Mouse (Mus musculus) megakaryocyte progenitor cell, adult 5-6 weeks (primary cell): ENCODE data around the gene Oxnad1. TPM values are rescaled to one million over a fixed set of nuclear protein-coding genes. Genes with fewer than 3 reads are reported as not detected.
"Not testable (repeated sequence)": the region's sequence is repeated elsewhere in the genome, so short reads cannot be mapped to it uniquely, and the experiment has no call there.

Source experiments
- ATAC-seq: replicated peaks from 2 replicates; pipeline ENCODE4 v1.8.0; 2016; ENCODE audit warnings: mild to moderate bottlenecking, moderate TSS enrichment, inconsistent platforms; ENCODE audit not compliant: poor library complexity
- total RNA-seq, 2 experiments: library from RNA; stranded (forward) in 1 of 2; stranded (reverse) in 1 of 2; fragments of 157-497, 149-512 nt in 1 of 2; fragments of 200-1000 nt in 1 of 2; gene quantifications; 2 replicates each; pipeline versions ENCODE4 v1.2.3 to v1.2.4; 2015 to 2017

The Oxnad1 gene
- total RNA-seq, 2 experiments from 2014 or later, result 14.9 to 36.2 TPM

GRCm38 (mm10) chr14:32087584-32088248 lies 2.5 kb downstream of the Oxnad1 start:
- ATAC-seq, result not testable (repeated sequence)

DNA sequence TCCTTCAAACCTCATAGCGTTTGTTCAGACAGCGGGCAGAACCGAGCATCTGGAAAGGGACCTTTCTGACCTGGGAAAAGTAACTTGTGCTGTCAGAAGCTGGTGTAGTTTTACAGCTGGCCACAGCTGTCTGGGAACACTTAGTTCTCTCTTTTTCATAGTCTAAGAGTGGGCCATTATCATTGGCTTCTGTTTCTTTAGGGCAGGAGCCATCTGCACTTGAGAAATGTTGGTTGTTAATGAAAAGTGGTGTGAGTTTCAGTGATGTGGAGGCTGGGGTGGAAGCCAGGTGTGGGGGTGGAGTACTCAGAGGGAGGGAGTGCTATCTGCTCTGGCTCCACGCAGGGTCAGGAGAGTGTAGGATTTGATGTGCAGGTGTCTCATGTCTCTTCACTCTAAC lies 6.0 kb downstream of the Oxnad1 start:
- ATAC-seq, result no peak

DNA sequence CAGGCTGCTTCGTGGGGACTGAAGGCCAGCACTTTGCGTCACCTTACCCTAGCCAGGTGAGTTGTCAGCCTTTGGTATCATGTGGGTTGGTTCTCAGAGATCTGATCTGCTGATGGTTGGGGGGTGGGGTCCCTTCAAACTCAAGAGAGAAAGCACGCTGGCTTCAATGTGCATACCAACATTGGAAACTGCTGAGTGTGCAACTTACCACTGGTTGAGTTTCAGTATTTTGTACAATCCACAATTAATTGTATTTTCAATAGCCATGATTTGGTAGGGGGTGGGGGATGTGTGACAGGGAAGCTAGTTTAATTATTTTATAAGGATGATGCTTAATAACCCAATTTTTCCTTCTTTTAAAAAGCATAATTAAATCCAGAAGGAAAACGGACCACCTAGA lies 6.5 kb downstream of the Oxnad1 start:
- no peak for ATAC-seq

DNA sequence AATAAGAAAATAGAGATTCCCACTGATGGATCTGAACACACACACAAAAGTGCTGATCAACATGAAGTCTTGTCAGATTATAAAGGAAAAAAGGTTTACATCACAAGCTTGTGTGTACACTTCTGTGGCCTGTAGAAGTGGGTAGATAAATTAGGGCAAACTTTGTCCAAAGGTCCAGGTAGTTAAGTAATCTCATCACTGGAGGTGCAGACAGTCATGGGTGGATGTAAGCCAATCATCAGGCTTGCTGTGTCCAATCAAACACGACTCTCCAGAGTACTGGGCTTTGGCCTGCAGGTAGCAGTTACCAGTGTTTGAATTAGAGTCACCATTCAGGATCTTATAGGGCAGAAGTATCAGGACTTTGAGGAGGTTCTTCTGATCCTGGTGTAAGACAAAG lies 7.8 kb downstream of the Oxnad1 start:
- ATAC-seq, result no peak

- ATAC-seq, result peak; percentile 77
Observed at GRCm38 (mm10) chr14:32093500-32094117, 8.4 kb downstream of the Oxnad1 start.

GRCm38 (mm10) chr14:32095646-32096045 lies 10.5 kb downstream of the Oxnad1 start:
- no peak for ATAC-seq

GRCm38 (mm10) chr14:32096740-32097139 lies 11.6 kb downstream of the Oxnad1 start:
- ATAC-seq, result no peak

DNA sequence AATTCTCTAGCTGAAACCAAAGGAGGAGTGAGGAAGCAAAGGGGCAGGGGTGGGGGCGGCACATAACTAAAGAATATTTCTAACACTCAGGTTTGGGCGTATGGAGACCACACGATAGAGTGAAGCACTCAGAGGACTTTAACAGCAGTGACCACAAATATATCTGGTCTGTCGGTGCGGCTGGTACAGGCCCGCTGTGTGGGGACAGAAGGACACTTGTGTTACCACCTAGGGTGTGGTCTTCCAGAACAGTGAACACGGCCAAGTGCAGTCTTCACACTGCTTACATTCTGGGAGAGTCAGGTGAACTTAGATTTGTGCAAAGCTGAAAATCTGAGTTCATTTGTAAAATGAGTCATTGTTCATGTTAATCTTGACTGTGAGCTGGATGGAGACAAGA lies 12.5 kb downstream of the Oxnad1 start:
- no peak for ATAC-seq

GRCm38 (mm10) chr14:32098951-32099350 lies 13.8 kb downstream of the Oxnad1 start:
- ATAC-seq, result no peak

DNA sequence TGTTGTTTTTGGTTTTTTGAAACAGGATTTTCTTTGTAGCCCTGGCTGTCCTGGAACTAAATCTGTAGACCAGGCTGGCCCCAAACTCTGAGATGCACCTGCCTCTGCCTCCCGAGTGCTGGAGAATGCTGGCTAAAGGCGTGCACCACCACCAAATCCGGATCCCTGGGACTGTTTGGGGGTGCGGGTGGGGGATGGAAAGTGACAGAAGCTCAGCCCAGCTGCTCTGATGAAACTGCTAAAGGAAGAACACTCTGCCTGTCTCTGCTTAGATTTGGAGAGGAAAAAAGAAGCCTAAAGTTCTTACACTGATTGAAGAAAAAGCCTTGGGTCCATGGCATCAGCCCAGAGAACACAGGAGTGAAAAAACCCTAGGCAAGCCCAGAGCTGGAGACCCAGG lies 18.4 kb downstream of the Oxnad1 start:
- no peak for ATAC-seq

- no peak for ATAC-seq
Observed at GRCm38 (mm10) chr14:32105663-32106062, 20.5 kb downstream of the Oxnad1 start.

GRCm38 (mm10) chr14:32106911-32107310 lies 21.7 kb downstream of the Oxnad1 start:
- no peak for ATAC-seq

GRCm38 (mm10) chr14:32112124-32112523 lies 26.9 kb downstream of the Oxnad1 start:
- ATAC-seq, result not testable (repeated sequence)

DNA sequence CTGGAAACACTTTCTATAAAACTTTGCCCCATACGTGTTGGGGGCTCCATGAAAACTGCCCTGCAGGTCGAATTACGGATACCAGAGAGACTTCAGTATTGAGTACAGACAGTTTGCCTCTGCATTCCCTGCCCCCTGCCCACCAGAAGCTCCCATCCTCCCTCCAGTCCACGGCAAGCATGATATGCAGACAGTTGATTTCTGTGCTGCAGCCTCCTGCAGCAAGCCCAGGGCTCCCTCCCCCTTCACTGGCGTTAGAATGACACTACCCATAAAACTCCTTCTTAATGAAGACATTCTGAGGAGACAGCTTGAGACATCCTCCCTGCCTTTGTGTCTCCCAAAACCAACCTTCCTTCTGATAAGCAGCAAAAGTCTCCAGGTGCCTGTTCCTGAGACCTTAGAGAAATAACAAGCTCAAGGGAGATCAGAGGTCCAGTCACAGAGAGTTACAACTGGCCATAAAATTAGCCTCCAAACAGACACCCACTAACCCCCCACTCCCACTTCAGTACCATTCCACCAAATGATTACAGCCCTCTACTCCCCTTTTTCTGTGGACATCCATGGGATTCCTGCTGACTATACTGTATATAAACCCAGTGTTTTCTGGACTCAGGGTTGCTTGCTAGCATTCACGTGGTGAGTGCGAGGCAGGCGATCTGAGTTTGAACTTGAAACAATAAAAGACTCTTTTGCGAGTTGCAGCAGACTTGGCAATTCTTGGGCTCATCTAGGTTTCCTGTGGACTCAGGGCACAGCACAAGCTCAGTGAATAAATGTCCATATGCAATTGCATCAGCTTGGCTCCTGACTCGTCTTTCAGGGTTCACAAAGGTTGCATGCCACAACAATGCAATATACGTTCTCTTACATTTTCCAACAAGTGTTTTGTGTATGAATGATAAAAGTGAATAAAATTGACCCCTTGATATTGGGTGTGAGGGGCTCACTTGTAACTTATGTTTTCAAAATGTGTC lies 36.1 kb downstream of the Oxnad1 start:
- ATAC-seq, result no peak

DNA sequence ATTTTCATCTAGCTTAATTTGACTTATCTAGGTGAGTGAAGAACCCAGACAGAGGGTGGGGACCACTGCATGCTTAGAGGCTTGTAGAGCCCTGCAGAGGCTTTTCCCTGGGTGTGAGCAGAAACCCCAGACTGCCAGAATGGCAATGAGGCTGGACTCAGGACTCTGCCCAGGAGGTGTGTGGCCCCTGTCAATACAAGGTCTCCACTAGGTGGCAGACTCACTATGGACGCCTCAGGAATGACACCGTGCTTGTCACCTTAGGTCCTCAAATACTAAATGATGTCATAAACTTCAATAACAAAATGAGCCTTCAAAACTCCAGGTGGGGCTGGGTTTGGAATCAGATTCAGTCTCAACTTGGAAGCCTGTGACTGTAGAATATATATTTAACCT lies 36.7 kb downstream of the Oxnad1 start:
- ATAC-seq, result peak; percentile 99

GRCm38 (mm10) chr14:32124261-32124660 lies 39.1 kb downstream of the Oxnad1 start:
- ATAC-seq, result no peak

- ATAC-seq, result not testable (repeated sequence)
Observed at GRCm38 (mm10) chr14:32125256-32125655, 40.1 kb downstream of the Oxnad1 start.

DNA sequence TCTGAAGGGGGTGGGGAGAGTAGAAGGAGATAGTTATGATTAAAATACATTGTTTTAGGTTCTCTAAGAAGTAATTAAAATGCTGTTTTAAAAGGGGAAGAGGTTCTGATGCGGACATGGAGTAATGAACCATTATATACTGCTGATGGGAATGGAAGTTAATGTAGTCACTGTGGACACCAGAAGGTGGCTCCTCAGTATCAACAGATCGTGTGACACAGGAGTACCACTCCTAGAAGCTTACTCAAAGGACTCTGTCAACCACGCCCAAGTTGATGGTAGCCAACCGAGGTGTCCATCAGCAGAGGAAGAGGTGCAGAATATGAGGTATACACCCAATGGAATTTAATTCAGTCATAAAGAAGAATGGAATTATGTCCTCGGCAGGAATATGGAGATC lies 43.2 kb downstream of the Oxnad1 start:
- ATAC-seq, result peak; percentile 49; the same call in 1 of the 2 replicates

- peak; percentile 83 for ATAC-seq
Observed at GRCm38 (mm10) chr14:32131836-32132235, 46.7 kb downstream of the Oxnad1 start.

DNA sequence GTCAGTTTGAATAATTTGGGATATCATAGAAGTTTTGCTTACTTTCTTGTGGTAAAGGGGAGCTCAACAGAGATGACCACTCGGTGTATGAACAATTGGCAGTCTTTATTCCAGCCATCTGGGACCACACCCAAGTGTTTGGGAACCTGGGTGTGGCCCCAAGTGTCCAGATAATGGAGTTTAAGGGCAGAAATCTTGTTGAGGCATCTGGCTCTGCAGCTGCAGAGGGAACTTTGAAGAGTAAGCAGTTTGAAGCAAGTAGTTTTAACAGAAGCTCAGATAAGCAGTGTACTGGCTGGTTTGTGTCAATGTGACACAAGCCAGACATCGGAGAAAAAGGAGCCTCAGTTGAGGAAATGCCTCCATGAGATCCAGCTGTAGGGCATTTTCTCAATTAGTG lies 49.1 kb downstream of the Oxnad1 start:
- peak; percentile 51 for ATAC-seq

- not testable (repeated sequence) for ATAC-seq
Observed at GRCm38 (mm10) chr14:32136467-32136866, 51.3 kb downstream of the Oxnad1 start.
